Mouse (Mus musculus) regulatory T cell (primary cell): ENCODE results near the gene Clcf1.

Source experiments
- in situ Hi-C: fragments of 300-600 bp; cut with MboI, MseI; formaldehyde crosslinking; loops from one replicate; pipeline ENCODE4 v1.15.1; 2025; ENCODE audit warnings: high pct_unique_total_duplicates

Clcf1 gene

DNA sequence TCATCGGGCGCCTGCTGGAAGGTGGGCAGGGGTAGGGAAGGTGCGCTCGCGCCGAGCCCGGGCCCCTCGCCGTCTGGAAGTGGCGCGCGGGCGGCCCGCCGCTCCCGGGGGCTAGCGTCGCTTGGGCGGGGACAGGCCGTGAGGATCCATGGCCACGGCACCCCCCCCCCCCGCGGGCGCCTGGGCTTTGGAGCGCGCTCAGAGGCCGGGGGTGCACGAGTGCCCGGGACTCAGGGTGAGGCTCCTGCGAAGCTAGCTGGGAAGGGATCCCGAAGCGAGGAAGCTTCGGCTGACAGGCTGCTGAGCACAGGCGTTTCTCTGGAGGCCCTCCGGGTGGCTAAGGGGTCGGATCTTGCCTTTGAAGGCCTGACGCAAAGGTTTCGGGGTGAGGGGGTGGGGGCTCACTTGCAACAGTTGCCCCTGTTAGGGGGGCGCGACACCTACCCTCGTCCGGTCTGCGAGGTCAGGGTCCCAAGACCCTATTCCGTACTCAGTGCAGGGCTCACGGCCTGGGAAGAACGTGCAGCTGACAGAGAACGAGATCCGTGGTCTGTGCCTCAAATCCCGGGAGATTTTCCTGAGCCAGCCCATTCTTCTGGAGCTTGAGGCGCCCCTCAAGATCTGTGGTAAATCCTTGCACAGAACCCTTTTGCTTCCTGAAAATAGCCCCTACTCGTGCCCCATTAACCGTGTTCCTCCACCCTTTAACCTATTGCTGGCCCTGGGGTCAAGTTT lies 21.6 kb upstream of the Clcf1 start:
- in situ Hi-C loops = loop anchor here (5.0 to 10.0 kb wide), 2 partner anchors 75 to 1602 kb away; no protein-coding TSS in a partner anchor

DNA sequence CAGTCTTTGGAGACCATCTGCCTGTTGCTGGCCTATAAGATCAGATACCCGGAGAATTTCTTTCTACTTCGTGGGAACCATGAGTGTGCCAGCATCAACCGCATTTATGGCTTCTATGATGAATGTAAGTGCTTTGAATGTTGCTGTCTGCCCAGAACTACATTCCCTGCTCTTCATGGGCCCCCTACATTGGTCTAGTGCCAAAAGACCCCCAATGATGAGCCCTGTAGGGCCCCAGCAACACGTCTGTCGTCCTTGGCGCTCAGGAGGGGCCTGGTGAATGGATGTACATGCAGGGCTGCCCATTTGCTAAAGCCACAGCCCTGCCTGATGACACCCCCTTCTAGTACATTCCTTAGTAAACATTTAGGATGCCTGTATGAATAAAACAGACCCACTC lies 20.9 kb upstream of the Clcf1 start:
- in situ Hi-C loops = loop anchor here (5.0 to 10.0 kb wide), 2 partner anchors 76 to 1602 kb away; no protein-coding TSS in a partner anchor

DNA sequence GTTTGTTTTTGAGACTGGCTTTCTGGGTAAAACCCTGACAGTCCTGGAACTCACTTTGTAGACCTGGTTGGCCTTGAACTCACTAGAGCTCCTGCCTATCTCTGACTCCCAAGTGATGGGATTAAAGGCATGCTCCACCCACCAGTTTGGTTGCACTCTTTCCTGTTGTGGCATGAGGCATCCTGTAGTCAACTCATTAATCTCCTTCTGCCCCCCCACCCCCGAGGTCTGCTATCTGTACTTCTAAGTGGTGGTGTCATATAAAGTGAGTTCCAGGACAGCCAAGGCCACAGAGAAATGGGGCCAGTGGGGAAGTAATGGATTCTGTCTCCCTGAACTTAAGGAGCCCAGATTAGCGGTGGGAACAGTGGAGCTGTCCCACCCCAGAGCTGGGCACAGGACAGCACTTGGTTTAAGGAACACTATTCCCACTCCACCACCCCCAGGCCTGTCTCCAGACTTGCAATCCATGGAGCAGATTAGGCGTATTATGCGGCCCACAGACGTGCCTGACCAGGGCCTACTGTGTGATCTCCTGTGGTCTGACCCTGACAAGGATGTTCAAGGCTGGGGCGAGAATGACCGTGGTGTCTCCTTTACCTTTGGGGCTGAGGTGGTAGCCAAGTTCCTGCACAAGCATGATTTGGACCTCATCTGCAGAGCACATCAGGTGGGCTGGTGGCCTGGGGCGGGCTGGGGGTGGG lies 19.9 kb upstream of the Clcf1 start:
- in situ Hi-C loops = loop anchor here (5.0 to 10.0 kb wide), 2 partner anchors 77 to 1601 kb away; no protein-coding TSS in a partner anchor

DNA sequence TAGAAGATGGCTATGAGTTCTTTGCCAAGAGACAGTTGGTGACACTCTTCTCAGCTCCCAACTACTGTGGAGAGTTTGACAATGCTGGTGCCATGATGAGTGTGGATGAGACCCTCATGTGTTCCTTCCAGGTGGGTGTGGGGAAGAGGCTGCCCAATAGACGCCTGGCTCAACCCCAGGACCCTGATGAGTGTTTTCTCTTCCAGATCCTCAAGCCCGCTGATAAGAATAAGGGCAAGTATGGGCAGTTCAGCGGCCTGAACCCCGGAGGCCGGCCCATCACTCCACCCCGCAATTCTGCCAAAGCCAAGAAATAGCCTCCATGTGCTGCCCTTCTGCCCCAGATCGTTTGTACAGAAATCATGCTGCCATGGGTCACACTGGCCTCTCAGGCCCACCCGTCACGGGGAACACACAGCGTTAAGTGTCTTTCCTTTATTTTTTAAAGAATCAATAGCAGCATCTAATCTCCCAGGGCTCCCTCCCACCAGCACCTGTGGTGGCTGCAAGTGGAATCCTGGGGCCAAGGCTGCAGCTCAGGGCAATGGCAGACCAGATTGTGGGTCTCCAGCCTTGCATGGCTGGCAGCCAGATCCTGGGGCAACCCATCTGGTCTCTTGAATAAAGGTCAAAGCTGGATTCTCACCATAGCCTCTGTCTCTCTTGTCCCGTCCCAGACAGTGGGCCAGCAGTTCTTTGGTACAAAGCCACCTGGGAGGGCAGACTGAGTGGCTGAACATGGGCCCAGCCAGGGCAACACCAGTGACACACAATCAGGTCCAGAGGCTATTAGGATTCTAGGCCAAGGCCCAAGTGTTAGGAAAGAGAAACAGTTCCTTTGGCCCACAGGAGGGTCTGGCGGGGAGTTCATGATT lies 19.0 kb upstream of the Clcf1 start:
- in situ Hi-C loops = loop anchor here (5.0 to 10.0 kb wide), 2 partner anchors 78 to 1600 kb away; no protein-coding TSS in a partner anchor

DNA sequence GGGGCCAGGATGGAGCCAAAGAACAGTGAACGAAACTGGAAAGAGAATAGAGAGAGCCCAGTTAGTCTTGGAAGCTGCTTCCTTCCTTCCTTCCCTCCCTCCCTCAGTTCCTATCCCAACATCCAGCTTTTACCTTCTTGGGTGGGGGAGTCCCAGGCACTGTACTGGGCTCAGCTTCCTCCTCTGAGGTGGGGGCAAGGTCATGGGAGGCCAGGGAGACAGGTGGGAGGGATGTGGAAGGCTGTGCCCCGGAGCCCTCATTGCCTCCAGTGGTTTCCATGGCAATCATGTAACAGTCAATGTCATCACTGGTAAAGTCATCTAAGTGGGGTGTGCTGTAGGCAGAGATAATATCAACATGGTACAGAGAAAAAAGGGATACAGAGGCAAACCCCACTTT lies 18.0 kb upstream of the Clcf1 start:
- in situ Hi-C loops = loop anchor here (10.0 kb wide), 1 partner anchor 1599 kb away; no protein-coding TSS in a partner anchor

DNA sequence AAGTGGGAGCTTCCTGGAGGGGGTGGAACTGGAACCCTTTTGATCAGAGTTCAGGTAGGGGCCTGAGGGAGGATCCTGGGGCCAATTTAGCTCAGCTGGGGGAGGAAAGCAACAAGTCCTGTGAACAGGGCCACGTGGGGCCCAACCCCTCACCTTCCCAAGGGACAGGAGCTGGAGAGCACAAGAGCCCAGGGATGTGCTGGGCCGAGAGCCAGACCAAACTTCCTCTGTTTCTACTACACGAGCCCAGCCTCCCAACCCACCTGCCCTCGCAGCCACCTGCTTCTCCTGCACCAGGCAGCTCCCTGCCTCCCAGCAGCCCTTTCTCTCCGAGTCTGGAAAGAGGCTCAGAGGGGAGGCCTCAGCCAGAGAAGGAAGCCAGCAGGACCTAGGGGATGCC lies 17.5 kb upstream of the Clcf1 start:
- in situ Hi-C loops = loop anchor here (10.0 kb wide), 1 partner anchor 1598 kb away; no protein-coding TSS in a partner anchor

DNA sequence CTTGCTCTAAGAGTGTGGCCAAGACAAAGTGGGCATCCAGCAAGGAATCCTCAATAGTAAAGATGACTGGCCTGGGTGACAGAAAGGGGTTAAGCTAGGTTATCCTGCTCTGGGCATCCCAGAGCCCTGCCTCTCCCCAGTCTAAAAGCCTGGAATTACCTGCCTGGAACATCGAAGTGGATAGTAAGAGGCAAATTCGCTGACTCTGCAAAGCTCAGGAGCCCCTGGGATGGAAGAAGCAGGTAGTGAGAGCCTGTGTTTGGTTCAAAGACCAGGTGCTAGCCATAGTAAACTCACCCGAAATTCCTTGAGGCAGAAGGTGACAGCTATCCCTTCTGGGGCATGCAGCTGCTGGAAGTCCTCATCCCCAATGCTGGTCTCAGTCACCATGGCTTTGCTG lies 16.9 kb upstream of the Clcf1 start:
- in situ Hi-C loops = loop anchor here (10.0 kb wide), 1 partner anchor 1598 kb away; no protein-coding TSS in a partner anchor

DNA sequence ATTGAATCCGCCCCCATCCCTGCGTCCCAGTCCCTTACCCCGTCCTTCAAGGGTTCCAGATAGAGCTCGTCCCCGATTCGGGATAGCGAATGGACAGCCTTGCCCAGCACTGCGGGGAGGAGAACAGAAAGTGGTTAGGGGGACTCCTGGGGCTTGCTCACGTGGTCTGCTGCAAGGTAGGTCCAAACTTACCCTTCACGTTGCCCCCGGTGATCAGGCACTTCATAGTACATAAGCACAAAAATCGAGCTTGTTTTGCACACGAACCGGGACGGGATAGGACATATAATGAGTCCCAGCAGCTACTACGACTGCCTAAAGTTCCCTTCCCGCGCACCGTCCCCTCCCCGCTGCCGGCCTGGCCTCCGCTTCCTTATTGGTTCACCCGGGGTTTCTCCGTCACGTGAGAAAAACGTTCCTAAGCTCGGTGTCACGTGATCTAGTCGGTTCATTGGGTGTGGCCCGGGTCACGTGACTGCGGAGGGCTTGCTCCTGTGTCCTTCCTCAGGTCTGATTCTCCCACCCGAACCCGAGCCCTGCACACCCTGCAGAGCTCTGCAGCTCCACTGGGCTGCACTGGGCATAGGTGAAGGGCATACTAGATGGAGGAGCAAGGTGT lies 12.6 kb upstream of the Clcf1 start, which contains the start of gene Rad9a:
TSS of gene Rad9a (minus strand) at position 372 of the 619 bp plus-strand sequence.
- in situ Hi-C loops = loop anchor here (5.0 to 10.0 kb wide), 2 partner anchors 49 to 287 kb away; partner anchors contain the start of genes Ndufs8 and Ptprcap

DNA sequence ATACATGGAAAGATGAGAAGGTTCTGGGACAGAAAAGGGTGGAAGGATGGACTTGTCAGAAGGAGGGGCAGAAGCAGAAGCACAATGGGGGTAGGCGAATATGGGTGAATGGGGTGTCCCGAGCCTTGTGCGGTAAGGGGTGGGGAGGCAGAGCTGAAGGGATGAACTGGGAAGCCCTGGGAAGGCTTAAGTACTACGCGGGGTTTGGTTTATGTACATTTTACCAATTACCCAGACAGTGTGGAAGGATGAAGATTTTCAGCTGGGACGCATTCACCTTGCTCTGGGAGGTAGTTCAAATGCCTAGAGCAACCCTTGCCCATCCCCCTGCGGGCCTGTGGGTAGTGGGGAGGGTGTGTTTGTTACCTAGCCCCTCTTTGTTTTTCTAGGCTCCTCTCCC lies 11.9 kb upstream of the Clcf1 start:
- in situ Hi-C loops = loop anchor here (5.0 to 10.0 kb wide), 2 partner anchors 50 to 287 kb away; partner anchors contain the start of genes Ndufs8 and Ptprcap

DNA sequence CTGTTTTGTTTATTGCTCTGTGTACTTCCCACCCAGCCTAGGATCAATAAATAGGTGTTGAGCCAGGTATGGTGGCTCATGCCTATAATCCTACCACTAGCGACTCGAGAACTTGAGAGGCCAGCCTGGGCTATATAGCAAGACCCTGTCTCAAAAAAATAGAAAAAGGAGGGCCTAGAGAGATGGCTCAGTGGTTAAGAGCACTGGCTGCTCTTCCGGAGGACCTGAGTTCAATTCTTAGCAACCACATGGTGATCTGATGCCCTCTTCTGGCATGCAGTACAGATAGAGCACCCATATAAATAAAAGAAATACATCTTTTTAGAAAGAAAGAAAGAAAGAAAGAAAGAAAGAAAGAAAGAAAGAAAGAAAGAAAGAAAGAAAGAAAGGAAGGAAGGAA lies 10.9 kb upstream of the Clcf1 start:
- in situ Hi-C loops = loop anchor here (5.0 to 10.0 kb wide), 2 partner anchors 51 to 288 kb away; partner anchors contain the start of genes Ndufs8 and Ptprcap

DNA sequence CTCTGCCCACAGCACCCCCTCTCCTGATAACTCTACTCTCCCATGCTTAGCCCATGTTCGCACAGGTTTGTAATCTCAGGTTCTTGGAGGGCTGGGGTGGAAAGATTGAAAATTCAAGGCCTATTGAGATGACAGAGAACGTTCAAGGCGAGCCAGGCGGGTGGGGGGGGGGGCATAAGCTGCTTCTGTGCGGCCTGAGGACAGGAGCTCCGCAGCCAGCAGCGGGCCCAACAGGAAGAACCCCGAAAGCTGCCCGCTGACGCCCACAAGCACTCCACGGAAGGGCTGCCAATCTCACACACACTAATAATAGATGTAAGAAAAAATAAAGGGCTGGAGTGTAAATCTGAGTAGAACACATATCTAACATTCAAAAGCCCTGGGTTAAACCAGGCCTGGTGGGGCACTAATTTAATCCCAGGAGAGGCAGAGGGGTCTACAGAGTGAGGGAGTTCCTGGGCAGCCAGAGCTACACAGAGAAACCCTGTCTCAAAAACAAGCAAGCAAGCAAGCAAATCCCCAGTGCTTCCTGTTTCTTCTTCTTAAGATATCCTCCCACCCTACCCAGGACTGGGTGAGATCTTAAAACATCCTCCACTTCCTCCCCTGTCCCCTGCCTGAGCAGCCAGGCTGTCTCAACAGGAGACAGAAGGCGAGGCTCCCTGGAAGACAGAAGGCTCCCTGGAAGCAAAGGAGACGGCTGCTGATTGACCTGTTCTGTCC lies 10.3 kb upstream of the Clcf1 start:
- in situ Hi-C loops = loop anchor here (5.0 to 10.0 kb wide), 2 partner anchors 51 to 289 kb away; partner anchors contain the start of genes Ndufs8 and Ptprcap

DNA sequence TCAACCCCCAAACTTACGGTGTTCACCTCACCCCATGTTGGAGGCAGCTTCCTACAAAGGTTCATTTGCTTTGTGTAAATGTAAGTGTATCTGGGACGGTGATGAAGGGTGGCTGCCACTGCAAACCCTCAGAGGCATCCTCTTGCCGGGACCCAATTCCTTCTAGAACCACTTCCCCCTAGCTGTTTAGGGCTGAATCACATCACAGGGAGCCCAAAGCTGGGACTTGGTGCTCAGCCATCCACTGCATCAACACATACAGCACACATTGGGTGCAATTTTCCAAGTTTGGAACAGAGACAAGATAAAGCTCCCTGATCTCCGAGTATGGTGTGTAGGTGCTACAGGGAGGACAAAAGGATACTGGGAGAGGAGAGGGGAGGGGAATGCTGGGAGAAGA lies 9.1 kb upstream of the Clcf1 start:
- in situ Hi-C loops = loop anchor here (5.0 to 10.0 kb wide), 2 partner anchors 53 to 290 kb away; partner anchors contain the start of genes Ndufs8 and Ptprcap

DNA sequence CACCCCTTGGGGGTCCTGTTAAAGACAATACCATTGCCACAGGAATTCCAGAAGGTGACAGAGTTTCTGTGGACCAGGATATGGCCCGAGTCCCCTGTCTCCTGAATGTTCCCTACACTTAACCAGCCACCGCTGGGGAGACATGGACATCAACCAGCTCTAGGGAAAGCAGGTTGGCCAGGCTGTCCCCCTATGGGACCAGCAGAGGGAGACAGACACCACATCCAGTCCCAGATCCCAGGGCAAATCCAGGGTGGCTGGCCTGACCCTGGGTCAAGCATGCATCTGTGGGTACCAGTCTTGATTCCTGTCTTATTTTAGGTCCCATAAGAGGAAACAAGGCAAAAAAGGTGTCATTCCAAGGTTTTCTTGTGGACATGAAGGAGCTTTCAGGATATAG lies 7.1 kb upstream of the Clcf1 start:
- in situ Hi-C loops = loop anchor here (10.0 kb wide), 1 partner anchor 292 kb away; the partner anchor contains the start of gene Ndufs8

DNA sequence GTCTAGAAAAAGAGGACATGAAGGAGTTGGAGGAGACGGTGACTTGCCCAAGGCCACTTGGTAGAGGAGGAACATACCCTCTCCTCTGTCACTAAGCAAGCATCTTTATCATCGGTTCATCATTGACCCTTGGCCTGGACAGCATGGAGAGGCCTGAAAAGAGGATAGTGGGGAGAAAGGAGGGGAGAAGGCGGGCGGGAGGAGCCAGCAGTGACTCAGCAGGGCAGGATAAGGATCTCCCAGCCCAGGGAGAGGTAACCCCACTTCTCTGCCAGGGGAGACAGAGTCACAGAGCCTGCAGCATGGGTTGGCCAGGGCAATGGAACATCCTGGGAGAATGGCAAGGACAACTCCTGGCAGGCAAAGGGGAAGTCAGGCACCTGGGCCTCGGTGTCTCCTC lies 5.5 kb upstream of the Clcf1 start:
- in situ Hi-C loops = loop anchor here (10.0 kb wide), 1 partner anchor 294 kb away; the partner anchor contains the start of gene Ndufs8

DNA sequence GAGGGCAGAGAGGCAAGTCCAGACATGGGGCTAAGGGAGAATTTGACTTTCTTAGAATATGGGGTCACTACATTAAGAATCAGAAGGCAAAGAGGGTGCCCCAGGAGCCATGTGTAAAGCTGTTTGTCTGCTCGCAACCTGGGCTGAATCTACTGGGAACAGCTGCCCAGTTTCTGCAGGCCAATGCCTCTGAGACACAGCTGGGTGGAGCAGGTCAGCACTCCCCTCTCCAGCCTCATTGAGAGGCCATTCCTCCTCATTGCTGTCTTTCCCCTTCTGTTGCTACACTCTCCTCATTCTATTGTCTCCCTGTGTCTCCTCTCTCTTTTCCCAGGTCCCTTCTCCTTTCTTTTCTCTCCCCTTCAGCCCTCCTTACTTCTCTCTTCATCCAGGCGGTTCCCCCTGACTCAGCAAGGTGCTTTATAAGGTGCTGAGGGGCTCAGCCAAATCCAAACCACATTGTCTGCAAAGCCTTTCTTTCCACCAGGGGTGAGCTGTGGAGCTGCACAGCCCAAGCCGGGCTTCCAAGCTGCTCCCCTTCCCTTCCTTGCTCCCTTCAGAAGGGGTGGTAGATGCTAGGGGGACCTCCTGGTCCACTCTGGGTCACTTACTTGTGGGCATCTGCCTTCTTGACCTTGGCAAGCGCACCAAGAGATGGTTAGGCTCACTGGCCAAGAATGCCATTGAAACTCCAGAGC lies 2.0 kb upstream of the Clcf1 start:
- in situ Hi-C loops = no loop called here

DNA sequence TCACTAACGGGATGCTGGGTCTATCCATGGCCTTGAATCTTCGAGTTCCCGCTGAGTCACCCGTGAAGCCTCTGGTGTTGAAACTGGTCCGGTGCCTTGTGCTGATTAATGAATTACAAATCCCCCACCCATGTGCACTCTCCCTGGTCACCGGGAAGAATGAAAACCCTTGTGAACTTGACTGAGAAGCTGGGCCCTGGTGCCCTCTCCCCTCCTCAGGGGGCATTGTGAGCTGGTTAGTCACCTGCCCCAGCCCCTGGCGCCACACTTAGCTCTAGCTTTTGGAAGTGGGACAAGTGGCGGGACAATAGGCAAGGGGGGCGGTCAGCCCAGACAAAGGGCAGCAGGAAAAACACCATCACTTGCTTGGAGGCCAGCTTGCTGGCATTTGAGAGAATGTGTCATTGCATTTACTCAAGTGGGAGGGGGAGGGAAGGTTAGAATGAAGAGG lies 489 bp upstream of the Clcf1 start:
- in situ Hi-C loops = no loop called here

DNA sequence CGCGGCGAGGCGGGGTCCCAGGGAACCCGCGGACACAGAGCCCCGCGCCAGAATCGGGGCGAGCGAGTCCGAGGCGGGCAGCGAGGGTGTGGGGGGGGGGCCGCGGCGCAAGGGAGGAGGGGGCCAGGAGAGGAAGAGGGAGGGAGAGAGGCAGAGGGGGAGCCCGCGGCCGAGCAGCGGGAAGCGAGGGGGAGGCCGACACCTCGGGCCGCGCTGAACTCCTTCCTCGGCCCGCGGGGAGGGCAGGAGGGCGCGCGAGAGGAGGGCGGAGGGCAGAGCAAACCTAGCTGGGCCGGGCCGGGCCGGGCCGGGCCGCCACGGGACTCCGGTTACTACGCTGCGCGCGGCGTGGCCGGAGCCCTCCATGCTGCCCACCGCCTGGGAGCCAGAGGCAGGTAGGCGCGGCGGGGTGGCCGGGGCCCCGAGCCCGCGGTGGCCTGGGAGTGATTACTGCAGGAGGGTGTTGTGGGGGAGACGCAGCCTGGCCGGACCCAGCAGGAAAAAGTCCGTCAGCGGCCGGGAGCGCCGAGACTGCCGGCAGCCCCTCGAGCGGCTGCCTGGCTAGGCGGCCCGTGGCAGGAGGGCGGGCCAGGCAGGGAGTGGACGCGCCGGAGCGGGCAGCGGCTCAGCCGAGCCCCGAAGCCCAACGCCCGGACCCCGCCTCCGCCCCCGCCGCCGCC lies 873 bp downstream of the Clcf1 start:
- in situ Hi-C loops = no loop called here

DNA sequence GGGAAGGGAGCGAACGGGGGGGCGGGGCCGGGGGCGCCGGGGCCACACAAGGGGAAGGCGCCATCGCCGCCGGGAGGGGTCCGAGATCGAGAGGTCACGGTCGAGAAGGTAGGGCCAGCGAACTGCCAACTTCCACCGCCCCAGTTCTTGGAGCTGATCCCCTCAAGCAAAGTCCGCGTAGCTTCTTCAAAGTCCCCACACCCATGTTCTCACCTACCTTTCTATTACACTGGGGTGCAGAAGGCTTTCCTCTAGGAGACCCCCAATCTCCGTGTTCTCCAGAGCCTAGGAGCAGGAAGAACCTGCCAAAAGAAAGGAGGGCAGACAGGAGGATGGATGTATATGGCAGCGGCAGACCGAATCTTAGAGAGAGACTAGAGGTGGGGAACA lies 1.4 kb downstream of the Clcf1 start:
- in situ Hi-C loops = no loop called here
